Mouse (Mus musculus) hindlimb bud, embryonic 11.5 days (tissue): ENCODE results near the gene Ube2u.
"Not testable (repeated sequence)": the region's sequence is repeated elsewhere in the genome, so short reads cannot be mapped to it uniquely, and the experiment has no call there.

Experiments used
- DNase-seq: peaks from one replicate; pipeline ENCODE4 v3.0.0-alpha.2; 2012; ENCODE audit warnings: low read depth, low spot score; ENCODE audit errors: extremely low spot score

Ube2u gene

DNA sequence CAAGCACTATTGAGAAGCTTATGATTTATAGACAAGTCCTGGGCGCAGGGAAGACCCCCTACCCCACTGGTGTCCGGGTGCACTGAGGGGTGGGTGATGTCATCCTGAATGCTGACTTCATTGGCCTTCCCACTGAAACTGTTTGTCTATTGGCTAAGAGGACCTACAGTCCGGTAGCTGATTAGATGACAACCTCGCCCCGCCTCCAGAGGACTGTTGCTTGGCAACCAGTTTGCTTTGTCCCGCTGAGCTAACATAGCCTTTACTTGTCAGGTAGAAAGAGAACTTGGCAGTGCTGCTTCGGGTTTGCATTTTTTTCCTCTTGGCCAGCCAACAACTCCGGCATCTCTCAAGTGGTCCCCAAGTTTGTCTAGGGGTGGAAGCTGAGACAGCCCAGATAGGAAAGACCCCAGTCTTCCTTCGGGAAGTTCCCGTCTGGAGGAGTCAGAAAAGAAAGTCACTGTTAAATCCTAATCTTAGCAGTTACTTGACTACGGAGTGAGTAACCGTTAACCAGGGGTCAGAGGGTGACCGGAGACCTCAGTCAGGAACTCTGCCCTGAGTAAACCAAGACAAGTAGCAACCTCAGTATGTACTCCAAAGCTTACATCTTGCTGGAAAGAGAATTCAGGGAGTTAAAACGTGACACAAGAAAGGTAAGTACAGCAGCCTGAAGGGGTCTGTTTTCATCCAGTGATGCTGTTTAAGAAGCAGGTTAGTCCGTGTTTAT is at the start of gene Ube2u:
Gene Ube2u (plus strand): TSS at position 258 of the 730 bp plus-strand sequence.
- no peak for DNase-seq

DNA sequence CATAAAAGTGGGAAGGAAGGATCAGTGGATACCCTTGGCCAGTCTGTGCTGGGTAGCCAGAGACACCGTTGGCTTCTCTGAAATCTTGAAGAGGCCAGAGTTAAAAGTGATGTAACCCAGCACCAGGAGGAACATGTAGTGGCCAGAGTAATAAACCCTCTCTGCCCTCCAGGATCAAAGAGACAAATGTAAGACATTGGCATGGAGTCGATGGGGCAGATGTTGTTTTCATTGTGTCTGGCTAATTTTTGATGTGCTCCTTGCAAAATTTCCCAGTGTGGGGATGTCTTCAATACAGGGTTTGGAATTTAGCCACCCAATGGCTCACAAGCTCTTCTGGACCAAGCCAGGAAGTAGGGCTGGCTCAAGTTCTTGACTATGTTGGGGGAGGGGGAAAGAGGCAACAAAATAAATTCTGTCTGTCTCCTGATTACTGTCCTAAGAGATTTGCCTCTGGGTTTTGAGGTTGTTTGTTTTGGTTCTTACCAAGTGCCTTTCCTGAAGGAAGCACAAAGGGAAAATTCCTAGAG is 49.2 kb upstream of the Ube2u start:
- DNase-seq = no peak

DNA sequence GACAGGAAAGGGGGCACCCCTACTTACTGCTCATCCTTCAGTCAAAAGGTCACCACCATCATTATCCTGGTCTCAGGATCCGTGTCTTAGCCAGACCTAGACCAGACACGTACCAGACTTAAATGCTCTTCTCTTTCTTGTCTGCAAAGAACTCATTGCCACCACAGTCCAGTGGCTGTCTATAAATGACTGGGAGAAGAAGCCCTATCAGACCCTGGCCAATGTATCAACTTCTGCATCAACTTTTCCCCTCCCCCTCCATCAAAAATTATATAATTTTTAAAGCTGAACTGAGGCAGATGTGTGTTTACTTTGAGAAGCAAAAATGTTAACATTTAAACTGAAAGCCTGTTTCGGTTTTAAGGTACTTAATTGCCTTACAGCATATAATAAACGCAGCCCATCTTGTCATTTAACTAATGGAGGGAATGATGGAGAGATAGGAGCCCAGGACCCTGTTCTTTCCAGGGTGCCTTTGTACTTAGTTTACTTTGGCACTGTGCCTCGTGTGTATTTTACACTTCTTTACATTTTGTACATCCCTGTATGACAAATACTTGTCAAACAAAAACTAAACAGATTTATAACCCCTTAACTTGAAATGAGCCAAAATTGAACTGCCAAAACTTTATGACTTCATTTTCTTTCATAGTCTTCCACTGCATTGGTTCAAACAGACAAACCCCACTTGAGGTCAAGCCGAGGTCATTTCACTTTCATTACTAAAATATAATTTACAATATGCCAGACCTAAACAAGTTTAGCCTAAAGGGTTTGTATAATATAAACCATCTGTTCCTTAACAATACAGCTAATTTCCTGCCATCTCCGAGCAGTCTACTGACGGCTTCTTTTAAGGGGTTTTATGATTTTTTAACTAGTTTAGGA is 43.1 kb upstream of the Ube2u start:
- DNase-seq = peak; percentile 74

DNA sequence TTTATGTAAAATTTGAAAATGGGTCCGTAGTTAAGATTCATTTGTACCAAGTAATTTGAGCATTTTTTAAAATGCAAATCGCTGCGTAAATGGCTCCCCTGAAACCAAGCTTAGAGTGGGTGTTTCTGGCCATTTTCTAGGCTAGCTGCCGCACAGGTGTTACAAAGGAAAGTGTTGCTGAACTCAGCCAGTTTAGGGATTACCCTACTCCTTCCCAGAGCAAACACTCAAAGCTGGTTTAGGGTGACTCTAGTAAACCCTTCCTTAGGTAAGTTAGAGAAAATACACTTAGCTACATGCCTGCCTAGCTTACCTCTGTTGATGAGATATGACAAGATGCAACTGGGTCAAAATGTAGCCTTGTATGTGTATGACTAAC is 42.5 kb upstream of the Ube2u start:
- DNase-seq = peak; percentile 53

DNA sequence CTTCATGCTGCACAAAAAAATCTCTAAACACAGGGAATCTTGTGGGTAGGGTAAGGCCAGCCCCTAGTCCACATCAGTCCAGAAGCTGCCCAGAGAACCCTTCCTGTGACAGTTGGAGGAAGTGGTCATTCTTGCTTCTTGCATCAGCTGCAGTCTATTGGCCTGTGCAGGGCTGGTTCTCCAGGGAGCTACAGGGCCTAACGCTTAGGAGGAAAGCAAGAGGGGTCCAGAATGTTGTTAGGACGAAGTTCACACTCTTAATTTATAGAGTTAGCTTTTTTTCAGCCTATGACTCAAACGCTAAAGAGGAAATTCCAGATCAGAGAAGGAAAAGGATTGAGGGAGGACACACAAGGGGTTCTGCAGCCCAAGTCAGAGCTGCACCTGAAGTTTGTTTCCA is 31.8 kb upstream of the Ube2u start:
- no peak for DNase-seq

DNA sequence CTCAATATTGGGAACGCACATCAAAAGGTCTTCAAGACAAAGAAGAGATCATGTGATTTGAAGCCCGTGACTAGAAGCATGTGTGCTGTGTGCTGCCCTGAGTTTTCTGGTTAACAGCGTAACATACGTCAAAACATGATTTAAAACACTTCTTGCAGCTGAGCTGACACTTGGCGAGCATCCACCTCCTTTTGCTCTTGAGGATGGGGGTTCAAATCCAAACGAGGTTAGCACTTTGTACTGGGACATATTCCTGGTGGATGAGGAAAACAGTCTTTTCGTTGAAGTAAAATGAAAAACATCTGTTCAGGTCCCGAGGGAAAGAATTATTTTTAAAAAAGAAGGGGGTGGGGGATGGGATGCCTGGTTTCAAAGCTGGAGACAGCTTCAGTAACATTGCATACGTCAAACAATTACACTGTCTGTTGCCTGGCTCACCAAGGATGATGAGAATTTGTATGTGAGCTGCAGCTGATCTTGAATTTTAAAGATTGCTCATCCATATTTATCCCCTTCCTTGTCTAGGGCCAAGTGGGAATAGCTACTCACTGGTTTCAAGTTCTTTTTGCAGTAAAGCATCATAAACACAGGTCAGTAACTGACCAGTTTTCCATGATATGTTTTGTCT is 16.0 kb upstream of the Ube2u start:
- DNase-seq = peak; percentile 54

DNA sequence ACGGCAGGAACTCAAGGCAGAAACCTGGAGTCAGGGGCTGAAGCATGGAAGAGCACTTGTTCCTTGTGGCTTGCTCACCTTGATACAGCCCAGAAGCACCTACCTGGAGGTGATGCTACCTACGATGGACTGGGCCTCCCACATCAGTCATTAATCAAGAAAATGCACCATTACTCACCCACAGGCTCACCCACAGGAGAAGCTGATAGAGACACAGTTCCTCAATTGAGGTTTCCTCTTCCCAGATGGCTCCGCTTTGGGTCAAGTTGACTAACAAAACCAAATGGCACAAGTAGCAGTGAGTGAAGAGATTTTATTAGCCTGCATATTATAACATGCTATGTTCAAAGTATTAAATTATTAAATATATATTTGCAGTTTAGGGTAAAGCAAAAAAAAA is 9.8 kb downstream of the Ube2u start:
- DNase-seq = no peak

DNA sequence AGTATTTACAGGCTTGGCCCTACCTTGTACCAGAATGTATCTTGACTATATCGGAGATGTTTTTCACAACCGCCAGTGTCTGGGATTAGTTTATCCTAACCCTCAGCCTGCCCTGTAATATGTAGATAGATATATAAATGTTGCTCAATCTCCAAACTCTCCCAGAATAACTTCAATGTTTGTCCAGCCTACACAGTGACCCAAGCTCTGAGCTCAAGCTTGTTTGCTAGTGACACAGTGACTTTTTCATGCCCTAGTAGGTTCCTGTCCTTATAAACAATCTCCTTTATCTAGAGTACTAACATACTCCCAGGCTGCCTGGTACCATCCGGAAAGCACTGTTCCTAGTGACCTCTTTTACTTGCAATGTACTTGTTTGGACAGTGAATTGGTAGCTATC is 16.5 kb downstream of the Ube2u start:
- no peak for DNase-seq

DNA sequence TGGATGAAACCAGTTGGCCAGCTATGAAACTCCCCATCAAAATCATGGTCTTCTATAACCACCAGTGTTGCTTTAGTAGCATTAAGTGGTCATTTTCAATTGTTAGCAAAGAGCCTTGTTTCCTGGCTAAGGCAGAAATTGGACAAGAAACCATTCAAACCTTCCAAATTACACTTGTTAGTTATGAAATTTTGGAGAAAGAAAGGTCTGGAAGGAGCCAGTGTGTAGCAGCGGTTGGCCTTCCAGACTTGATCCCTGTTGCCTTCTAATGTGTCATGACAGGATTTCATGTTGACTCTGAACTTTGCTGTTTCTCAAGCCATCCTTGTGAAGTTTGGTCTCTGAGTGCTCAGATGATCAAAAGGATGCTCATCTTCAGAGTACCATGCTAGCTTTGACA is 17.9 kb downstream of the Ube2u start:
- DNase-seq = no peak

DNA sequence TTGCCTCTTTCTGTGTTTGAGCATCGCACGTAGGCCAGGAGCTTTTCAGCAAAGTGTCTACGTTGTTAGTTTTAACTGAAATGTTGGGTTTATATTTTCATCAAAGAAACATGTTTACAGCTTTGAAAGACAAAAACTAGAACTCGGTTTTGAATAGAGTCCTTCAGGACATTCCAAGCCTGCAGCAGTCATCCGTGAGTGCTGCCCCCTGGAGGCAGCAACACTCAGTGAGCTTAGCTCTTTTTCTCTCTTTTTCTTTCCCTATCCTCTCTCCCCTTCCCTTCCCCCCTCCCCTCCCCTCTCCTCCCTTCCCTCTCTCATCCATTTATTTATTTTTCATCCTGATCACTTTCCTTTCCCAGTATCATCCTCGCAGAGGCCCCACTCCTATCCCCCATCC is 19.5 kb downstream of the Ube2u start:
- no peak for DNase-seq

DNA sequence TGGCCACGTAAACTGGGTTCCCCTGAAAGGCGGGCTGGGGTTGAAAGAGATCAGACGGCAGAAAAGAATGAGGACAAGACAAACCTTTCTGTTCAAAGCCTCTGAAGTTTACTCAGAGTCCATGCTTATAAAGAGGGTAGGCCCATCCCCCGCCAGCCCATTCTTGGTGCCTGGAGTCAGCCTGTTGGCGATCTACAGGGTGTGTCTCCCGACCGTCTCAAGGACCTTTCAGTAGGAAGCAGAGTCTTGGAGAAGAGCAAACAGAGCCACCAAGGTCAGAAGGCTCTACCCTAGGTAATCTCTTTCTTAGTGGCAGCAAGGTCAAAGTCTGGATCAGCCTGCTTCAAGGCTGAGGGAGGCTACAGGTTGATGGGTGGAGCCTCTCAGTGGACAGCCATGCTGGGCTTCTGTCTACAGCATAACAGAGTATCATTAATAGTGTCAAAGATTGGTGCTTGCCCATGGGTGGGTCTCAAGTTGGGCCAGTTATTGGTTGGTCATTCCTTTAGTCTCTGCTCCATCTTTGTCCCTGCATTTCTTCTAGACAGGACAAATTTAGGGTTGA is 20.5 kb downstream of the Ube2u start:
- not testable (repeated sequence) for DNase-seq

DNA sequence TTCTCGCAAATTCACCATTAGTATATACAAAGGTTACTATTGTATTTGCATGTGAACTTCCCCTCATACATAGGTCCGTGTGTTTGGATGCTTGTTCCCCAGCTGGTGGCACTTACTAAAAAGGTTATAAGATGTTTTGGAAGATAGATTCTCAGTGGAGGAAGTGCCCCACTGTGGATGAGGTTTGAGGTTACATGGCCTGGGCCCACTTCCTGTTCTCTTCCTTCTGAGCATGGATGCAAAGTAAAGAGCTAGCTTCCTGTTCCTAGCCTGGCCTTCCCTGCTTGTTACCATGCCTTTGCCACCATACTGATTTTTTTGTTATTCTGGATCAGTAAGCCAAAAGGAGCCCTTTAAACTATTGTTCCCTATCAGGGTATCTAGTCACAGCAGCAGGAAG is 24.7 kb downstream of the Ube2u start:
- no peak for DNase-seq

DNA sequence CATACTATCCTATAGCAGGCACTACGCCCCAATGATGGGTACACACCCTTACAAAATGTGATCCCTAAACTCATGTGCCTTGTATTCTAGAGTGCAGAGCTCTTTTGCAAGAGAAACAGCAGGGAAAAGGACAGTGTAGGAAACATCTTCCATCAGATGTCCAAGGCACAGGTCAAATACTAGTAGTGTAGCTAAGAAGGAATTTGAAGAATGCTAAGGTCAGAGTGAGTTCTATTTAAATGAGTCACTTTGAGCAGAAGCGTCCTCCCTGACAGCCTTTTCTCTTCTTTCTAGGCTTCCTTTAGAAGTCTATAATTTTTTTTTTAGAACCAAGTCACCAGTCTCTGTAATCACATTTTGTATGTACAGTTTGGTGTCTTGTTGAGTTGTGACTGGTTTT is 39.0 kb downstream of the Ube2u start:
- no peak for DNase-seq

DNA sequence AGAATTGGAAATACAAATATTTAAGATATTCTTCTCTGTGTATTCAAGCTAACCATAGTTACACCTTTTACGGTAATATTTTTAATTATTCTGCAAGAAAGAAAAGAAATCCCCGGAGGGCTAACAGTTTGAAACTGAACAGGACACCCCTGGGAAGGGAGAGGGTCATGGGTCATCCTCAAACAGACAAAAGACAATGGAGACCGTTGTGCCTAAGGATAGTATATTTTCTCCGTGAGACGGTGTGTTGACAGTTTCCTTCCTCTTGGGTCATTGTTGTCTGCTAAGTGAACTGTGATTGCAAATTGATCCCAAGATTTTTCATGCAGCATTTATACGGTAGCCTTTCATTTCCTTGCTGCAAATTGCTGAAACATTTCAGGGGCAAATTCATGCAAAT is 43.9 kb downstream of the Ube2u start:
- DNase-seq = peak; percentile 42

DNA sequence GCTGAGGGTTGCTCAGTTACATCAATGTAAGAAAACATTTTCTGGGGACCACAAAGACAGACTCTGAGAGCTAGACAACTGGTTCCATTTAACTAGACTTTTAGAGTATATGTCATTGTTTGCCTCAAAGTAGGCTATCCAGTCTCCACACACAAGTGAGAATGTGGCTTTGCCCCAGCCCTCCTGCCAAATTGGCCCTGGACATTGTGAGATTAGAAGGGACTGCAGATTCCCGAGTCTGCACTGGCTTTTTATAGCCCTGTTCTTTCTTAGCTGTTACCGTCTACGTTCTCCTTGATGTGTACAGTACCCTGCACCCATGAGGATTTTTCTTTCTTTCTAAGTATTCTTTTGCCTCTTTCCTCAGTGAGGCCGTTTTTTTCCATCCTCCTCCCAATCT is 46.1 kb downstream of the Ube2u start:
- DNase-seq = no peak

DNA sequence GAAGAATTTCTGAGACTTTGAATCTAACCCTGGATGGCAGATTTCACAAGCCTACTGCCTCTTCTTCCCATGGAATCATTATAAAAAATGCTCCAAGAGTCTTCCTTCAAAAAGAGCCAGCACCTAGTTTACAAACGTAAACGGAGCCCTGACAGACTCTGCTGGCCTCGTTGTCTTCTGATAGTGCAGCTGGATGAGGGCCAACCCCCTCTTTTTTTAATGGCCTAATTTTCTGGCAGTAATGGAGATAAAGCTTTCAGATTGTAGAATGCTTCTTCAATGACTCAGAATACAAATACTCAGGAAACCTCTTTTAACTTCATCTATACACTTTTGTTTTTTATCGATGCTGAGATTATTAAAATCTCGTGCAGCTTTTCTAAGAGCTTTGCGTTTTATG is 47.6 kb downstream of the Ube2u start:
- no peak for DNase-seq

DNA sequence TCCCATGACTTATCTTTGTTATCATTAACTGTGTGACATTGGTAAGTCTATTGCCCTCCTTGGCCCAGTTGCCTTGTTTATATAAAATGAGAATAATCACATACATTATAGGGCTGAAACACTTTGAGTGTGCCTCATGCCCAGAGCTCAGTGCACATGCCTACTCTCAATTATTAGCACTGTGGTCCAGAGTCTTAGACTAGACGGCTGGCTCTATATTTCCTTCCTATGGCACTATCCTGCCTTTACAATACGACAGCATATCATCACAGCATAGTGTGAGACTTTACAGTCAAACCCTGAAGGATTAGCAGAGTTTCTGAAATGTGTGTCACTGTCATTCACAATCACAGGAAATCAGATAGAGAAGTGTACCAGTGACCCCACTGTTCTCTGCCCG is 48.4 kb downstream of the Ube2u start:
- DNase-seq = no peak

DNA sequence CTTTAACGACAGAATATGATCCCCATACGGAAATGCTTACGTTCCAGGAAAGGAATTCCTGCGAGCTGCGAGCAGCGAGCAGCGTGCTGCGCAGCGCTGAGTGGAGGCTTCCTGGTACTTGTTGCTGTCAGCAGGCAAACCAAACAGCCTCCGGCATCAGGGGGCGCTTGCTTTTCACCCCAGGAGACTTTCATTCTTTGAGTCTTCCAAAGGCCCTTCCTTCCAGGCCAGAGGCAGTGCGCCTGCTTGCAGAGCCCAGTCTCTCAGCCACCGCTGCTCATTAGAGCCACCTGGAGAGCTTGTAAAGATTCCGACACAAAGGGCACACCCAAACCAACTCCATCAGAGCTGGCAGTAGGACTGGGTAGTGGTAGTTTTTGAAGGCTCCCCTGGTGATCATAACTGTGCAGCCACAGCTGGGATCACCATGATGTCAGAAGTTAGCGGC is 48.9 kb downstream of the Ube2u start:
- DNase-seq = peak; percentile 85

DNA sequence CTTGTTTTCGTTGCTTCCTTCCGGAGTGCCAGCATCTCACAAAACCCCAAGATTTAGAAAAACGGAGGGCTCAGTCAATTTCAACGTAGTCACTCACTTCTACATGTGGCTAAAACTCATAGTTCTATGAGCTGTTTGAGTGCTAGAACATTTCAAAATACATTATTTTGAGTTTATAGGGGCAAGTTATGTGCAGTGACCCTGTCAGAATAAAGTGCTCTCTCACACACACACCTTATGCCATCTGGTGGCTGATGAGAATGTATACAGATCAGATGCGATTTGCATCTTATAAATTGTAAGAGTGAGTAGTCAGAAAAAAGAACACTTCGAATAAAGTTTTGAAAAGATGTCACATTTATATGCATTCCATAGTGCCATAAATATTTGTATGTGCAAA is 55.0 kb downstream of the Ube2u start:
- DNase-seq = no peak

DNA sequence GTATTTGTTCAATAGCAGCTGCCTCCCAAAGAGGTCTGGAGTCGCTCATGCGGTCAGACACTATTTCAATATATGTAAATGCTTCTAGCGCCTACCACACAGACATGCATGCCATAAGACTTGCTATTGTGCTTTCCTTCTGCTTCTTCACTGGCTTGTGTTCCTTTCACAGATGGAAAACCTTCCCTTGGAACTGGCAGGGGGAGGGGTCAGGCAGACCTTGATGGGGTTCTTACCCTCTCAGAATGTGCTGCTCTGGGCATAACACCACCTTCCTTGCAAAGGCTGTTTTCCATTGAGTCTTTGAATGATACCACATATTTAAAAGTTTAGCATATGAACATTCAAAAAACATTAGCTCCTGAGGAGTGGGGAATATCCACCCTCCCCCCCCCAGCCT is 56.3 kb downstream of the Ube2u start:
- no peak for DNase-seq

DNA sequence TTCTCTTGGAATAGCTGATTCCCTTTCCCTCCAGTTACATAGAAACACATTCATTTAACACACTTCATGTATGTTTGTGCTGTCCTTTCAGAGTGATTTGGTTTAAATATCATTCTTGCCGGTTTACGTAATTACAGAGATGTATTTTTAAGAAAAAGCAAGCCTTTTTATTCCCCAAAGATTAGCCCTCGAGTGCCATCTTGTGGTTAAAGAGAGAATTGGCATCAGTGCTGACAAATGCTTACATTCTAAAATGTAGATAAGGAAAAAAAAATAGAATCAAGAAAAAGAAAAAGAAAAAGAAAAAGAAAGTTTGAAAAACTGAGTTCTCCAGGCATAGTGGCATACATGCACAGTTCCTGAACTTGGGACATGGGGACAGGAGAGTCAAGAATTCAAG is 59.2 kb downstream of the Ube2u start:
- DNase-seq = peak; percentile 71
